Mouse (Mus musculus) c-Kit-positive CD71-negative TER-119-negative erythroid progenitor cells, embryonic 14.5 days (primary cell): ENCODE data around the gene Olfr978.
"Not testable (repeated sequence)": the region's sequence is repeated elsewhere in the genome, so short reads cannot be mapped to it uniquely, and the experiment has no call there.

Source experiments
- DNase-seq: peaks from one replicate; pipeline ENCODE4 v3.0.0-alpha.2; 2013; ENCODE audit warnings: low read depth

Olfr978 gene

GRCm38 (mm10) chr9:39991813-39992212, at the start of gene Olfr978:
Gene Olfr978, plus strand, starts transcription at chr9:39992113.
- DNase-seq = no peak

- DNase-seq = no peak
These were observed 40.0 kb upstream of the Olfr978 start, which contains the start of gene Olfr975 for GRCm38 (mm10) chr9:39951946-39952345. Gene Olfr975, minus strand, starts transcription at chr9:39952046.

GRCm38 (mm10) chr9:39961033-39961432, 30.9 kb upstream of the Olfr978 start, which contains the start of gene Olfr976:
Gene Olfr976, minus strand, starts transcription at chr9:39961133.
- not testable (repeated sequence) for DNase-seq

- not testable (repeated sequence) for DNase-seq
These were observed 15.2 kb upstream of the Olfr978 start for GRCm38 (mm10) chr9:39976581-39977145.

- DNase-seq = no peak
These were observed 11.5 kb downstream of the Olfr978 start, which contains the start of gene Olfr979 for GRCm38 (mm10) chr9:40003365-40003764. Gene Olfr979, minus strand, starts transcription at chr9:40003465.

GRCm38 (mm10) chr9:40009482-40009881, 17.6 kb downstream of the Olfr978 start, which contains the start of gene Olfr980:
Gene Olfr980, minus strand, starts transcription at chr9:40009582.
- DNase-seq = no peak

- no peak for DNase-seq
These were observed 29.3 kb downstream of the Olfr978 start, which contains the start of gene Olfr981 for GRCm38 (mm10) chr9:40021164-40021563. Gene Olfr981, plus strand, starts transcription at chr9:40021464.
